Mouse (Mus musculus) limb, embryonic 11.5 days (tissue): ENCODE data around the gene Eef1e1. TPM values are rescaled to one million over a fixed set of nuclear protein-coding genes. Genes with fewer than 3 reads are reported as not detected.
"Not testable (repeated sequence)": the region's sequence is repeated elsewhere in the genome, so short reads cannot be mapped to it uniquely, and the experiment has no call there.

ENCODE experiments used
- ATAC-seq: fragments of 200-750 bp; cut with Nextera tagmentation; 2 replicates; pipeline ENCODE4 v1.8.0; 2017; ENCODE audit warnings: low read depth; ENCODE audit not compliant: insufficient number of reproducible peaks, low FRiP score, low TSS enrichment
- DNase-seq: peaks from one replicate; pipeline ENCODE4 v3.0.0-alpha.2; 2015; ENCODE audit warnings: low spot score
- H3K27ac ChIP-seq: fragments of 300-500 bp; sonication (generic); replicated peaks from 2 replicates; pipeline ENCODE4 v1.5.1; 2014; ENCODE audit warnings: low read depth, mild to moderate bottlenecking, low read length
- H3K27me3 ChIP-seq: fragments of 300-500 bp; sonication (generic); 2 replicates; pipeline ENCODE4 v1.6.1; 2014; ENCODE audit warnings: mild to moderate bottlenecking, low read length, mixed read lengths; ENCODE audit not compliant: control insufficient read depth, insufficient read depth
- H3K36me3 ChIP-seq: fragments of 300-500 bp; sonication (generic); 2 replicates; pipeline ENCODE4 v1.6.1; 2014; ENCODE audit warnings: mild to moderate bottlenecking, low read length, moderate library complexity, mixed read lengths; ENCODE audit not compliant: control insufficient read depth, insufficient read depth
- H3K4me1 ChIP-seq: fragments of 300-500 bp; sonication (generic); 2 replicates; pipeline ENCODE4 v1.6.1; 2014; ENCODE audit warnings: low read length, mixed read lengths; ENCODE audit not compliant: control insufficient read depth, insufficient read depth
- H3K4me2 ChIP-seq: fragments of 300-500 bp; sonication (generic); 2 replicates; pipeline ENCODE4 v1.6.1; 2014; ENCODE audit warnings: low read depth, mild to moderate bottlenecking, moderate library complexity; ENCODE audit not compliant: severe bottlenecking
- H3K4me3 ChIP-seq: fragments of 300-500 bp; sonication (generic); 2 replicates; pipeline ENCODE4 v1.5.1; 2014; ENCODE audit warnings: low read depth, low read length
- H3K9ac ChIP-seq: fragments of 300-500 bp; sonication (generic); 2 replicates; pipeline ENCODE4 v1.6.1; 2014; ENCODE audit warnings: mild to moderate bottlenecking, low read length
- H3K9me3 ChIP-seq: fragments of 300-500 bp; sonication (generic); 2 replicates; pipeline ENCODE4 v1.6.1; 2016; ENCODE audit warnings: low read length; ENCODE audit not compliant: control insufficient read depth
- WGBS: fragments of 180-500 bp; shearing (Covaris S2); extraction: QIAGEN DNeasy Blood & Tissue Kit; methylation state at CpG from one replicate; pipeline ENCODE4 v1.1.7; 2014; 5-methylcytosine and 5-hydroxymethylcytosine counted together
- polyA plus RNA-seq: library from polyadenylated mRNA; unstranded; fragments of >200 nt; fragmentation: Nextera tagmentation; extraction: Ambion mirVana; gene quantifications from 2 replicates; pipeline ENCODE4 v1.2.1, GENCODE M21; 2014

Eef1e1 gene
- polyA plus RNA-seq = 48.4 and 49.6 TPM in 2 replicates

GRCm38 (mm10) chr13:38658528-38659280 is at the start of gene Eef1e1:
TSS of gene Eef1e1 (minus strand) at chr13:38659058.
- ATAC-seq (peak; percentile 99), DNase-seq (peak; percentile 95)
- Histone ChIP-seq H3K9me3 (no peaks in the 10 kb centered on the region), H3K9ac (peak within 1 kb of the TSS; percentile 92), H3K4me1 (peaks cover 7% of the 10 kb centered on the region), H3K27ac (peak within 1 kb of the TSS; percentile 31; the same call in 1 of the 2 replicates), H3K36me3 (peaks cover 9% of the 10 kb centered on the region), H3K27me3 (no peaks in the 10 kb centered on the region), H3K4me3 (peak within 1 kb of the TSS; percentile 83), H3K4me2 (peak within 1 kb of the TSS; percentile 66)
- 1% methylated on average over 49 of the region's 59 CpGs for WGBS

GRCm38 (mm10) chr13:38690845-38691244 is 32.0 kb upstream of the Eef1e1 start:
- Histone ChIP-seq H3K4me2 (no peak overlapping the region), H3K4me1 (no peaks in the 10 kb centered on the region), H3K9ac (no peak overlapping the region), H3K9me3 (no peaks in the 10 kb centered on the region), H3K4me3 (no peak overlapping the region), H3K27ac (no peak overlapping the region), H3K27me3 (no peaks in the 10 kb centered on the region), H3K36me3 (no peaks in the 10 kb centered on the region)
- DNase-seq (no peak), ATAC-seq (no peak)
- 85% methylated on average over 6 of the region's 6 CpGs for WGBS

GRCm38 (mm10) chr13:38690028-38690427 is 31.2 kb upstream of the Eef1e1 start:
- H3K4me3 ChIP-seq = no peak overlapping the region
- H3K27me3 ChIP-seq = no peaks in the 10 kb centered on the region
- H3K36me3 ChIP-seq = no peaks in the 10 kb centered on the region
- H3K4me1 ChIP-seq = no peaks in the 10 kb centered on the region
- WGBS = 56% methylated on average over 3 of the region's 3 CpGs
- no peak overlapping the region for H3K4me2 ChIP-seq
- H3K9me3 ChIP-seq = no peaks in the 10 kb centered on the region
- no peak overlapping the region for H3K27ac ChIP-seq
- DNase-seq = peak; percentile 47
- ATAC-seq = no peak
- H3K9ac ChIP-seq = no peak overlapping the region

- ATAC-seq = no peak
- H3K36me3 ChIP-seq = no peaks in the 10 kb centered on the region
- no peak for DNase-seq
- H3K4me3 ChIP-seq = no peak overlapping the region
- no peak overlapping the region for H3K27ac ChIP-seq
- no peaks in the 10 kb centered on the region for H3K27me3 ChIP-seq
- H3K4me2 ChIP-seq = no peak overlapping the region
- no peaks in the 10 kb centered on the region for H3K4me1 ChIP-seq
- WGBS = 84% methylated on average over 11 of the region's 11 CpGs
- H3K9ac ChIP-seq = no peak overlapping the region
- H3K9me3 ChIP-seq = no peaks in the 10 kb centered on the region
These were observed 29.9 kb upstream of the Eef1e1 start for GRCm38 (mm10) chr13:38688761-38689160.

GRCm38 (mm10) chr13:38672336-38672735 is 13.5 kb upstream of the Eef1e1 start:
- Histone ChIP-seq H3K4me3 (no peak overlapping the region), H3K4me1 (no peaks in the 10 kb centered on the region), H3K27ac (no peak overlapping the region), H3K9me3 (no peaks in the 10 kb centered on the region), H3K36me3 (no peaks in the 10 kb centered on the region), H3K4me2 (no peak overlapping the region), H3K9ac (no peak overlapping the region), H3K27me3 (no peaks in the 10 kb centered on the region)
- ATAC-seq = no peak
- 85% methylated on average over 9 of the region's 9 CpGs for WGBS
- DNase-seq = no peak

- not testable (repeated sequence) for ATAC-seq, H3K9ac ChIP-seq, H3K36me3 ChIP-seq, H3K9me3 ChIP-seq, DNase-seq, H3K4me3 ChIP-seq, H3K27me3 ChIP-seq, H3K27ac ChIP-seq, H3K4me1 ChIP-seq, H3K4me2 ChIP-seq
- 87% methylated on average over 6 of the region's 6 CpGs for WGBS
These were observed 12.6 kb upstream of the Eef1e1 start for GRCm38 (mm10) chr13:38671451-38671850.

GRCm38 (mm10) chr13:38670051-38670450 is 11.2 kb upstream of the Eef1e1 start:
- H3K4me1 ChIP-seq = no peaks in the 10 kb centered on the region
- H3K9ac ChIP-seq = no peak overlapping the region
- no peaks in the 10 kb centered on the region for H3K36me3 ChIP-seq
- H3K27ac ChIP-seq = no peak overlapping the region
- ATAC-seq (no peak), DNase-seq (no peak)
- no peaks in the 10 kb centered on the region for H3K27me3 ChIP-seq
- no peak overlapping the region for H3K4me3 ChIP-seq
- no peak overlapping the region for H3K4me2 ChIP-seq
- H3K9me3 ChIP-seq = no peaks in the 10 kb centered on the region

GRCm38 (mm10) chr13:38668514-38668913 is 9.7 kb upstream of the Eef1e1 start:
- no peaks in the 10 kb centered on the region for H3K4me1 ChIP-seq
- no peak for ATAC-seq
- no peak overlapping the region for H3K4me3 ChIP-seq
- DNase-seq = peak; percentile 38
- no peak overlapping the region for H3K9ac ChIP-seq
- H3K27ac ChIP-seq = no peak overlapping the region
- no peak overlapping the region for H3K4me2 ChIP-seq
- H3K27me3 ChIP-seq = no peaks in the 10 kb centered on the region
- 33% methylated on average over 2 of the region's 2 CpGs for WGBS
- no peaks in the 10 kb centered on the region for H3K9me3 ChIP-seq
- H3K36me3 ChIP-seq = no peaks in the 10 kb centered on the region

GRCm38 (mm10) chr13:38664753-38665152 is 5.9 kb upstream of the Eef1e1 start:
- 59% methylated on average over 1 of the region's 1 CpGs for WGBS
- no peak for ATAC-seq
- no peaks in the 10 kb centered on the region for H3K9me3 ChIP-seq
- DNase-seq = no peak
- H3K27ac ChIP-seq = no peak overlapping the region
- H3K27me3 ChIP-seq = no peaks in the 10 kb centered on the region
- H3K4me3 ChIP-seq = no peak overlapping the region
- H3K4me1 ChIP-seq = no peaks in the 10 kb centered on the region
- H3K36me3 ChIP-seq = no peaks in the 10 kb centered on the region
- H3K4me2 ChIP-seq = no peak overlapping the region
- H3K9ac ChIP-seq = no peak overlapping the region
